Mouse (Mus musculus) splenic B cell, adult 2 months (primary cell): ENCODE measurements around the gene Vmn1r226.

Experiments
- DNase-seq: peaks from one replicate; pipeline ENCODE4 v3.0.0-alpha.2; 2011; ENCODE audit warnings: low read depth, low spot score
- H3K27me3 ChIP-seq: 2 replicates; pipeline ENCODE4 v1.6.1; 2012; ENCODE audit warnings: mild to moderate bottlenecking, low read length, moderate library complexity, mixed read lengths; ENCODE audit not compliant: control insufficient read depth, poor library complexity, insufficient read depth, severe bottlenecking
- H3K36me3 ChIP-seq: 2 replicates; pipeline ENCODE4 v1.6.1; 2012; ENCODE audit warnings: mild to moderate bottlenecking, low read length, moderate library complexity, mixed read lengths; ENCODE audit not compliant: control insufficient read depth, poor library complexity, insufficient read depth, severe bottlenecking

Vmn1r226 gene

GRCm38 (mm10) chr17:20682543-20682942 is at the start of gene Vmn1r226:
Gene Vmn1r226 (plus strand): TSS chr17:20682843.
- DNase-seq: no peak
- H3K36me3 ChIP-seq: no peaks in the 10 kb centered on the region
- H3K27me3 ChIP-seq: no peaks in the 10 kb centered on the region

DNA sequence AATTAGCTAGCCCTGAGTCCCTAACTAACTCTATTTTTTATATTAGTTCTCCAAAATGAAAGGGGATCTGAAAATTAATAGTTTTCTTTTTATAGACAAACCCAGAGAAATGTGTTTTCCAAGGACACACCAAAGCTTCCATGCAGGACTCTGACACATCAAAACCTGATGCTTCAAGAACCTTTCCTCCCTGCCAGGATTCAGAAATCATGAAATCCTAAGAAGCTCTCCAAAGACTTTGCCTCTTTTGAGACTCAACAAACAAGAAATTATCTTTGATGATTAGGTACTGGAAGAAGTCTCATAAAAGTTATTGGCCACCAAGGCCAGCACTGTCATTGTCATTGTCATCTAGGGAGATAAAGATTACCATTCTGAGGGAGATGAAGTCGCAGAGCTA is 46.9 kb downstream of the Vmn1r226 start, which contains the start of gene Vmn1r227:
TSS of gene Vmn1r227 (plus strand) at position 301 of the 400 bp plus-strand sequence.
- no peak for DNase-seq
- Histone ChIP-seq H3K36me3 (no peaks in the 10 kb centered on the region), H3K27me3 (no peaks in the 10 kb centered on the region)
